Mouse (Mus musculus): ENCODE results near the gene Stab2. TPM values are rescaled to one million over a fixed set of nuclear protein-coding genes. Genes with fewer than 3 reads are reported as not detected.

The Stab2 gene
- polyA plus RNA-seq, 1 experiment from 2014 or later, result 0.17 TPM

Other genes with a start within 250 kb of the Stab2 start
- gene Gm49358, start 244.1 kb downstream of the Stab2 start, polyA plus RNA-seq (2015; fragmentation: Nextera tagmentation; extraction: Ambion mirVana), result not detected in 2 replicates
- gene Nt5dc3, start 229.0 kb downstream of the Stab2 start, polyA plus RNA-seq (2015; fragmentation: Nextera tagmentation; extraction: Ambion mirVana), result 10.8 and 12.0 TPM in 2 replicates
- 0.21 TPM in 1 of 2 replicates, not detected in the other for gene 1700113H08Rik, start 50.0 kb upstream of the Stab2 start, polyA plus RNA-seq (2015; fragmentation: Nextera tagmentation; extraction: Ambion mirVana)